Mouse (Mus musculus): Measurements from ENCODE around the gene Asb8. TPM values are rescaled to one million over a fixed set of nuclear protein-coding genes. Genes with fewer than 3 reads are reported as not detected.
A peak's percentile ranks its signal among the peaks of the same experiment; 100 is the strongest.

Gene Asb8
- polyA plus RNA-seq, 1 experiment from 2014 or later: 46.7 TPM

GRCm38 (mm10) chr15:98134666-98135065 lies 30.8 kb downstream of the Asb8 start:
- H3K27ac ChIP-seq: no peak overlapping the region
- H3K36me3 ChIP-seq: peaks cover 94% of the 10 kb centered on the region
- H3K4me2 ChIP-seq: no peak overlapping the region
- H3K9ac ChIP-seq: no peak overlapping the region
- no peaks in the 10 kb centered on the region for H3K27me3 ChIP-seq
- no peaks in the 10 kb centered on the region for H3K9me3 ChIP-seq
- 88% methylated on average over 3 of the region's 3 CpGs for WGBS
- H3K4me1 ChIP-seq: no peaks in the 10 kb centered on the region
- H3K4me3 ChIP-seq: no peak overlapping the region
- no peak for ATAC-seq (ENCODE audit: insufficient number of reproducible peaks, low FRiP score, low TSS enrichment, low read depth)

- no peaks in the 10 kb centered on the region for H3K4me1 ChIP-seq
- H3K36me3 ChIP-seq: peaks cover 92% of the 10 kb centered on the region
- ATAC-seq (ENCODE audit: insufficient number of reproducible peaks, low FRiP score, low TSS enrichment, low read depth): no peak
- H3K27ac ChIP-seq: no peak overlapping the region
- no peak overlapping the region for H3K4me2 ChIP-seq
- H3K27me3 ChIP-seq: no peaks in the 10 kb centered on the region
- no peak overlapping the region for H3K9ac ChIP-seq
- no peaks in the 10 kb centered on the region for H3K9me3 ChIP-seq
- WGBS: 94% methylated on average over 4 of the region's 4 CpGs
- no peak overlapping the region for H3K4me3 ChIP-seq
Observed at GRCm38 (mm10) chr15:98134034-98134433, 31.4 kb downstream of the Asb8 start.

GRCm38 (mm10) chr15:98133471-98133870 lies 32.0 kb downstream of the Asb8 start:
- no peak overlapping the region for H3K27ac ChIP-seq
- no peaks in the 10 kb centered on the region for H3K4me1 ChIP-seq
- H3K9me3 ChIP-seq: no peaks in the 10 kb centered on the region
- H3K4me3 ChIP-seq: no peak overlapping the region
- no peak for ATAC-seq (ENCODE audit: insufficient number of reproducible peaks, low FRiP score, low TSS enrichment, low read depth)
- WGBS: 89% methylated on average over 3 of the region's 3 CpGs
- no peaks in the 10 kb centered on the region for H3K27me3 ChIP-seq
- no peak overlapping the region for H3K9ac ChIP-seq
- H3K36me3 ChIP-seq: peaks cover 92% of the 10 kb centered on the region
- H3K4me2 ChIP-seq: no peak overlapping the region

GRCm38 (mm10) chr15:98131942-98132655 lies 33.3 kb downstream of the Asb8 start:
- Histone ChIP-seq H3K4me1 (no peaks in the 10 kb centered on the region), H3K4me2 (no peak overlapping the region), H3K9me3 (no peaks in the 10 kb centered on the region), H3K36me3 (peaks cover 95% of the 10 kb centered on the region), H3K9ac (no peak overlapping the region), H3K27me3 (no peaks in the 10 kb centered on the region), H3K27ac (no peak overlapping the region), H3K4me3 (no peak overlapping the region)
- no peak for ATAC-seq (ENCODE audit: insufficient number of reproducible peaks, low FRiP score, low TSS enrichment, low read depth)
- 80% methylated on average over 15 of the region's 15 CpGs for WGBS

GRCm38 (mm10) chr15:98131451-98131850 lies 34.0 kb downstream of the Asb8 start:
- Histone ChIP-seq H3K27me3 (no peaks in the 10 kb centered on the region), H3K9me3 (no peaks in the 10 kb centered on the region), H3K4me3 (no peak overlapping the region), H3K27ac (no peak overlapping the region), H3K4me2 (no peak overlapping the region), H3K4me1 (no peaks in the 10 kb centered on the region), H3K9ac (no peak overlapping the region), H3K36me3 (peaks cover 95% of the 10 kb centered on the region)
- no peak for ATAC-seq (ENCODE audit: insufficient number of reproducible peaks, low FRiP score, low TSS enrichment, low read depth)
- WGBS: 89% methylated on average over 7 of the region's 7 CpGs

- H3K4me3 ChIP-seq: no peak overlapping the region
- 87% methylated on average over 4 of the region's 4 CpGs for WGBS
- no peak for ATAC-seq (ENCODE audit: insufficient number of reproducible peaks, low FRiP score, low TSS enrichment, low read depth)
- no peak overlapping the region for H3K9ac ChIP-seq
- H3K36me3 ChIP-seq: peaks cover 95% of the 10 kb centered on the region
- H3K27ac ChIP-seq: no peak overlapping the region
- H3K27me3 ChIP-seq: no peaks in the 10 kb centered on the region
- no peak overlapping the region for H3K4me2 ChIP-seq
- H3K4me1 ChIP-seq: no peaks in the 10 kb centered on the region
- no peaks in the 10 kb centered on the region for H3K9me3 ChIP-seq
Observed at GRCm38 (mm10) chr15:98131001-98131400, 34.4 kb downstream of the Asb8 start.

GRCm38 (mm10) chr15:98120831-98121230 lies 44.6 kb downstream of the Asb8 start:
- H3K9me3 ChIP-seq: no peaks in the 10 kb centered on the region
- H3K4me1 ChIP-seq: no peaks in the 10 kb centered on the region
- H3K4me2 ChIP-seq: no peak overlapping the region
- no peak for ATAC-seq (ENCODE audit: insufficient number of reproducible peaks, low FRiP score, low TSS enrichment, low read depth)
- no peak overlapping the region for H3K27ac ChIP-seq
- no peak overlapping the region for H3K4me3 ChIP-seq
- whole genome bisulfite sequencing: 91% methylated on average over 20 of the region's 20 CpGs
- peaks cover 93% of the 10 kb centered on the region for H3K36me3 ChIP-seq
- no peak overlapping the region for H3K9ac ChIP-seq
- no peaks in the 10 kb centered on the region for H3K27me3 ChIP-seq

GRCm38 (mm10) chr15:98119363-98119762 lies 46.1 kb downstream of the Asb8 start:
- Histone ChIP-seq H3K9me3 (no peaks in the 10 kb centered on the region), H3K4me2 (no peak overlapping the region), H3K4me1 (no peaks in the 10 kb centered on the region), H3K9ac (no peak overlapping the region), H3K36me3 (peaks cover 90% of the 10 kb centered on the region), H3K27ac (no peak overlapping the region), H3K4me3 (no peak overlapping the region), H3K27me3 (no peaks in the 10 kb centered on the region)
- WGBS: 83% methylated on average over 12 of the region's 12 CpGs
- ATAC-seq (ENCODE audit: insufficient number of reproducible peaks, low FRiP score, low TSS enrichment, low read depth): no peak

- no peaks in the 10 kb centered on the region for H3K27me3 ChIP-seq
- no peak overlapping the region for H3K4me3 ChIP-seq
- H3K9me3 ChIP-seq: no peaks in the 10 kb centered on the region
- ATAC-seq (ENCODE audit: insufficient number of reproducible peaks, low FRiP score, low TSS enrichment, low read depth): no peak
- 90% methylated on average over 5 of the region's 5 CpGs for WGBS
- H3K4me1 ChIP-seq: no peaks in the 10 kb centered on the region
- peaks cover 79% of the 10 kb centered on the region for H3K36me3 ChIP-seq
- H3K9ac ChIP-seq: no peak overlapping the region
- H3K4me2 ChIP-seq: no peak overlapping the region
- no peak overlapping the region for H3K27ac ChIP-seq
Observed at GRCm38 (mm10) chr15:98116287-98116686, 49.1 kb downstream of the Asb8 start.

- ATAC-seq (ENCODE audit: insufficient number of reproducible peaks, low FRiP score, low TSS enrichment, low read depth): no peak
- Histone ChIP-seq H3K9me3 (no peaks in the 10 kb centered on the region), H3K4me1 (no peaks in the 10 kb centered on the region), H3K27me3 (no peaks in the 10 kb centered on the region), H3K9ac (no peak overlapping the region), H3K4me3 (no peak overlapping the region), H3K36me3 (peaks cover 74% of the 10 kb centered on the region), H3K27ac (no peak overlapping the region), H3K4me2 (no peak overlapping the region)
- WGBS: 86% methylated on average over 9 of the region's 9 CpGs
Observed at GRCm38 (mm10) chr15:98115779-98116163, 49.7 kb downstream of the Asb8 start.

- Histone ChIP-seq H3K4me1 (0 out of 2 replicates have a peak, but pooled peaks cover 3% of the 10 kb centered on the region), H3K27ac (no peak overlapping the region), H3K9ac (no peak overlapping the region), H3K4me2 (no peak overlapping the region), H3K9me3 (no peaks in the 10 kb centered on the region), H3K36me3 (peaks cover 68% of the 10 kb centered on the region), H3K4me3 (no peak overlapping the region), H3K27me3 (no peaks in the 10 kb centered on the region)
- peak; percentile 79; the same call in 1 of the 2 replicates for ATAC-seq (ENCODE audit: insufficient number of reproducible peaks, low FRiP score, low TSS enrichment, low read depth)
- whole genome bisulfite sequencing: 87% methylated on average over 10 of the region's 10 CpGs
Observed at GRCm38 (mm10) chr15:98114852-98115778, 50.3 kb downstream of the Asb8 start.
